Mouse (Mus musculus) right cerebral cortex, adult 2 months (tissue): Measurements from ENCODE around the gene Ndufs2.

Experiments used
- DNase-seq, 2 experiments: peaks; one replicate each; pipeline ENCODE4 v3.0.0; 2021 to 2022; ENCODE audit warnings: low spot score in 2 of 2

Ndufs2 gene

GRCm38 (mm10) chr1:171231844-171232243 lies 19.3 kb downstream of the Ndufs2 start:
- no peak for DNase-seq

- no peak for DNase-seq
Measured at GRCm38 (mm10) chr1:171230215-171230614, 21.0 kb downstream of the Ndufs2 start.

- DNase-seq = no peak
Measured at GRCm38 (mm10) chr1:171229750-171230149, 21.4 kb downstream of the Ndufs2 start.

GRCm38 (mm10) chr1:171227879-171228278 lies 23.3 kb downstream of the Ndufs2 start:
- DNase-seq = no peak

- DNase-seq = no peak
Measured at GRCm38 (mm10) chr1:171226780-171227179, 24.4 kb downstream of the Ndufs2 start.

DNA sequence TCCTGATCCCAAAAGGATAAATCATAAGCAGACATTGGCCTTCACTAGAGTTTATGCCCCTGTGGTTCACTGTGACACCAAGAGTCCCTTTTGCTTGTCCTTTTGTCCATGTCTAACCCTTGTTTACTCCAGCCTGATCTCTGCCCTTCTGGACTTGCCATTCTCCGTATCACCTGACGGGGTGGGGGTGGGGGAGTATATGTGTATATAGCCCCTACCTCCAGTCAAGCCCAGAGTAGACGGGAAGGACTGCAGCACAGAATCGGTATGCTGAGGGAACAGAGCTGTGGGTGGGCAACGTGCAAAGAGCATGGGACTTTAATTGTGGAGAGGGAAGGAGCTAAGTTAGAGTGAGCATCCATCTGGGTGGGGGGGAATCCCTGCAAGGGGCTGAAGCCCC lies 26.3 kb downstream of the Ndufs2 start, which contains the start of gene Apoa2:
Gene Apoa2 (plus strand): TSS at position 198 of the 400 bp plus-strand sequence.
- DNase-seq = no peak

GRCm38 (mm10) chr1:171223796-171224195 lies 27.4 kb downstream of the Ndufs2 start:
- no peak for DNase-seq

DNA sequence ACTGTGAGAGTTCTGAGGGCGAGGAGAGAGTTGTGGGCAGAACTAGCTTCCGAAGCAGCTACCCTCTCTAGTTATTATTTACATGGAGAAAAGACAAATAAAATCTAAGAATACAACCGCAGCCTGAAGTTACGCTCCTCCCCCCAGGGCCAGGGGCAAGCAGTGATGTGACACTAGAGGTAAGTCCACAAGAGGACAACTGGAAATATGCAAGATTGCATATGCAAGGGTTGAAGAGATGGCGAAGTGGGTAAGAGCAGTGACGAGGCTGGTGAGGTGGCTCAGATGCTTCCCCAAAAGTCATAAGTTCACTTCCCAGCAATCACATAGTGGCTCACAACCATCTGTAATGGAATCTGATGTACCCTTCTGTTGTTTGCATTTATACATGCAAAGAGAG lies 28.0 kb downstream of the Ndufs2 start:
- no peak for DNase-seq

DNA sequence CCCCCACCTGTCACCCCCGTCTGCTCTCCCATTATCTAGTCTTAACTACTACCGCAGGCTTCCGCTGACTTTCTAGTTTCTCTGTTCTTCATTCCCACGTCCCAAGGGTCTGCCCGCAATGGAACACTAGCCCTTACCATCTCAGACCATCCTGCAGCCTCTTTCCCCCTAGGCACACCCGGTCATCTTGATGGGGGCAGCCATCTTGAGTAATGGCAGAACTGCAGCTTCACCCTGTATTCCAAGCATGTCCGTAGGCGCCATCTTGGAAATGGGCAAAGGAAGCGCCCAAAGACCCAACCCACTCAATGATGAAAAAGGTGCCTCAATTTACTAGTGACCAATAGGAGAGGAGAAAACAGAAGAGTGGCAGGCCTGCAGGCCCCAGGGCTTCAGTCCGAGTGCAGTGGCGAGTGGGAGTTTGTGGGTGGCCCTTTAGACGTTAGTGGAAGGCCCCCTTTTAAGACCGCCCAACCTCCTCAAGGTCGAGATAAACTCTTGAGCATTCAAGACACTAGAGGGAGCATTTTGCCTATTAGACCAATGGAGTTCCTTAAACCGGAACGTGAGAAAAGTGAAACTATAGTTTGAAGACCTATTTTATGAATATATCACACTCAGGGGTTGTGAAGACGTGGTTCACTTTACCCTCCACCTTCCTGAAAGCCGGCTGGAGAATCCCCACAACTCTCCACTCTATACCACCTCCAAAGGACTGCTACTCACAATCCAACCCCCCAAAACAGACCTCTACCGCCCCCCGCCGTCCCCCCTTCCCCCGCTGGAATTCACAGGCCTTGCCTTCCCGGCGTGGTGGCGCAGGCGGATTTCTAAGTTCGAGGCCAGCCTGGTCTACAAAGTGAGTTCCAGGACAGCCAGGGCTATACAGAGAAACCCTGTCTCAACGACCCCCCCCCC lies 28.7 kb downstream of the Ndufs2 start, which contains the start of gene Tomm40l:
Gene Tomm40l (minus strand): TSS at position 277 of the 918 bp plus-strand sequence.
- DNase-seq = peak; percentile 94 to 96

DNA sequence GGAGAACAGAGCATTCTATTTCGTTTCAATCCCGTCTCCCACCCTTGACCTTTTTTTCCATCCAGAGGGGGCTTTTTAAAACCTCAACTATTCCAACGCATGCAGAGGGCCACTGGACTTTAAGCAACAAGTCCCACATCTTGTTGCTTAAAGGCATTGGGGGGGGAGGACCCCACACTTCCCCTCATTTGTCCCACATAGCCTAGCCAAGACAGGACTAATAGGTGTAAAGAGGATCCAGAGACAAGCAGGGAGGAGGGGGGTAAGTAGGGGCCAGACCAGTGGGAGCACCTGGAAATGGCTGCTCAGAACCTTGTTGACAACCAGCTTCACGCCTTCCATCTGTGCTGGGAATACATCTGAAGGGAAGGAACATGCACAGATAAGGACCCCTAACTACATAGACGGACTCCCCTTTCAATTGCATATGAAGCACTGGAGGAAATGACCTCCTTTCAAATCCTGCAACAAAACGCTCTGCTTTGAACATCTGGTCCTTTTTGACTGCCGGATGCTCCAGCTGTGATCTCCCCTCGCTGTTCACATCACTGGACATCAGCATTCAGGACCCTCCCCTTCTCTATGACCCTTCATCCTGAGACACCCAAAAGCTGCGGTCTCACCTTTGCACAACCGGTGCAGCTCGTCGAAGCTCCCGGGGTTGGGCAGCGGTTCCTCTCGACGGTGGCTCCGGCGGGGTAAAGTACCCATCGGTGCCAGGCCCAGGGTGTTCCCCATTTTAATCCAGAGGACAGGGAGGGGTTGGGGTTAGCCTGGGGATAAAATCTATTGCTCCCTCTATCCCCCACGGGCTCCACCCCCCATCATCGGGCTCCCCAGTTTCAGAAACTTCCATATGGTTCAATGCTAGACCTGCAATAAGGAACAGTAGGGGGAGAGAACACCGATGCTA lies 29.7 kb downstream of the Ndufs2 start:
- peak in 1 of 2 experiments; percentile 28 for DNase-seq

GRCm38 (mm10) chr1:171220871-171221270 lies 30.3 kb downstream of the Ndufs2 start:
- peak; percentile 93 to 94 for DNase-seq

GRCm38 (mm10) chr1:171216241-171216955 lies 34.8 kb downstream of the Ndufs2 start:
- no peak for DNase-seq

GRCm38 (mm10) chr1:171213801-171214496 lies 37.2 kb downstream of the Ndufs2 start, which contains the start of gene Nr1i3:
Gene Nr1i3 (plus strand): TSS chr1:171213970.
- no peak for DNase-seq

GRCm38 (mm10) chr1:171212854-171213253 lies 38.3 kb downstream of the Ndufs2 start:
- DNase-seq = no peak

- DNase-seq = no peak
Measured at GRCm38 (mm10) chr1:171209409-171209808, 41.8 kb downstream of the Ndufs2 start.

DNA sequence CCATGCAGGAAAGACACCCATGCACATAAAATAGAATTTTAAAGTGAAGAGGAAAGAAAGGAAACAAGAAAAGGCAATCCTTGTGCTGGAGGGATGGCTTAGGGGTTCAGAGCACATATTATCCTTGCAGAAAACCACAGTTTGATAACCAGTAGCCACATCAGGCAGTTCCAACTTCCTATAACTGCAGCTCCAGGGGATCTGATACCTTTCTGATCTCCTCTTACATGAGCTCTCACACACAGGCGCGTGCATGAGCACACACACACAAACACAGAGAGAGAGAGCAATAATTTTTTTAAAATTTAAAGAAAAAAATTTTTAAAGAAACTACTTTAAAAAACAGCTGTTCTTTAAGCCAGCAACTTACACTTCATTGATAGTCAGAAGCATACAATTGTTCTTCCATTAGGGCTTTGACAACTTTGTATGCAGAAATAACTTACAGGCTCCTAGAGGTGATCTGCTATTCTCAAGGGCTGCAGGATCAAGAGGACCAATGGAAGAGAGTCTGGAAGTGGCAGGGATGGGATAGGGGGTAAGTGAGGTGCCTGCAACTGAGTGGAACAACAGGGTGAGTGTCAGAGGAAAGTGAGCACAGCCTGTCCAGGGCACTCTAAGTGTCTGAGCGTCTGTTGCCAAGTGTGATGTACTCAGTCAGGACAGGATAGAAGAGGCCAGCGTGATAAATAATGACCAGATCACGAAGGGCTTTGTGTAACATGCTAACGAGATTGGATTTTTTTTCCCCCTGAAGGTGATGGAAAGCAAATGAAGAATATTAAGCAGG lies 45.3 kb downstream of the Ndufs2 start:
- no peak for DNase-seq

DNA sequence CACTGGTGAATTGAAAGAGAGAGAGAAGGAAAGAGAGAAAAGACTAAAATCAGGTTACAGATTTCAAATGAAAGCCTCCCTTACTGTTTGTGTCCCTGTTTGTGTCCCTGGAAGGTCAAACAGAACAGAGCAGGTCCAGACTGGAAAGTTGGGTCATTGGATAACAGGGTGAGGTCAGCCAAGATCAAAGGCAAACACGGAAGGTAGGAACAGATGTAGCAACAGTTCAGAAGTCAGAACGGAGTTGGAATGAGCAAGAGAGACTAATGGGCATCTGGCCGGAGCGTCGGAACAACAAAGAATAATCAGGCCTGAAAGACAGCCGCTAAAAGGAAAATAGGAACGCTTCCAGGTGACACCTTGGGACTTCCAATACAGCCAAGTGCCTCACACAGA lies 46.9 kb downstream of the Ndufs2 start:
- no peak for DNase-seq

DNA sequence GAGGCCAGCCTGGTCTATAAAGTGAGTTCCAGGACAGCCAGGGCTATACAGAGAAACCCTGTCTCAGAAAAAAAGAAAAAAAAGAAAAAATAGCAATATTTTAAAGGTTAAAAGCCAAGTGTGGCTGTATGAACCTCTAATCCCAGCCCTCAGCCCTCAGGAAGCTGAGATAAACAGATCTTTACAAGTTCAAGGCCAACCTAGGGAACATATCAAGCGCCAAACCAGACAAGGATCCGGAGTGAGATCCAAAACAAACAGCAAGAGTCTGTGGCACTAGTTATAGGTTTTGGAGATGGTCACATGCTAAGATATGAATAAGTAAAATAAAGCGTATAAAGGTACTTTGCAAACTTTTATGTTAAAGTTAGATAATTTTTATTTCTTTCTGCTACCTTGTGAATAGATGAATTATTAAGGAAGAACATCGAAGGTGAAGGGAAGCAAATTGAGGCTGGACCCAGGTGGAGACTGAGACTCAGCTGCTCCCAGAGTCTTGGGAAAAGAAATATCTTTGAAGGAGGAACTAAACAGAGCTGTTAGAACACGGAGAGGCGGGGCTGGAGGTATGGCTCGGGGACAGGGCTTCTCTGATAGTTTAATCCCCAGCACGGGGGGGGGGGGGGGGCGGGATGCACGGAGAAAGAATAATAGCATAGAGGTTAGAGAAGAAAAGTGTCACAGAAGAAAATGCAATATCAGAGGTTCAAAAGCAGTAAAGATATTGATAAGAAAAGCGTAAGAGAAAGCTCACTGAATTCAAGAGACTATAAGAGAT lies 47.5 kb downstream of the Ndufs2 start:
- no peak for DNase-seq

DNA sequence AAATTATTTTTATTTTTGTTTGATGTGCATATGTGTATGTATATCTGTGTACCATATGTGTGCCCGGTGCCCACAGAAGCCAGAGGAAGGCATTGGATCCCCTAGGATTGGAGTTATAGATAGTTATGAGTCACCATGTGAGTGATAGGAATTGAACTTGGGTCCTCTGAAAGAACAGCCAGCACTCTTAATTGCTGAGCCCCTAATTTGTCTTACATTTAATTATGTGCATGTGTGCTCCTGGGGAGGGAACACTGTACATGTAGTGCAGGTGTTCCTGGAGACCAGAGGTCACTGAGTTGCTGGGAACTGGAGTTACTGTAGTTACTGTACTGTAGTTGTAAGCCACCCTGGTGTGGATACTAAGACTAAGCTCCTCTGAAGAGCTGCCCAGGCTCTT lies 50.4 kb downstream of the Ndufs2 start:
- DNase-seq = no peak
